Comparison of ENCODE assay signal across 8 mouse cellular contexts in genomic region chr10:80931153-80931671, GRCm38 (mm10). TPM values are rescaled to one million over a fixed set of nuclear protein-coding genes. Genes with fewer than 3 reads are reported as not detected.
DNase-seq lines count a peak whose midpoint lies in the region; ATAC-seq and TF ChIP-seq lines count a peak whose summit lies in the region.

No protein-coding gene starts in this region.

- H3K4me3 ChIP-seq in liver, adult 2 months (ENCODE audit: insufficient read depth, low read depth, low read length): peak overlapping the region; percentile 56; the same call in 1 of the 2 replicates
- peak overlapping the region; percentile 88 for H3K4me3 ChIP-seq in heart, embryonic 13.5 days
- peak overlapping the region; percentile 44 for H3K4me3 ChIP-seq in neural tube, embryonic 11.5 days (ENCODE audit: low read depth, low read length)

- H3K9me3 ChIP-seq in heart, embryonic 13.5 days: no peaks in the 10 kb centered on the region
- no peaks in the 10 kb centered on the region for H3K9me3 ChIP-seq in neural tube, embryonic 11.5 days (ENCODE audit: control insufficient read depth, low read length)

- H3K27me3 ChIP-seq in liver, adult 2 months (ENCODE audit: control insufficient read depth, insufficient read depth, low read length): no peaks in the 10 kb centered on the region; the same call in 1 of the 2 replicates
- H3K27me3 ChIP-seq in heart, embryonic 13.5 days (replicated peaks): peaks cover 24% of the 10 kb centered on the region
- H3K27me3 ChIP-seq in neural tube, embryonic 11.5 days (ENCODE audit: control insufficient read depth, insufficient read depth, low read length): peaks cover 61% of the 10 kb centered on the region

- no peak for TF ChIP-seq CTCF in liver, adult 2 months (IDR thresholded peaks at IDR 0.05; ENCODE audit: low read depth, low read length)

- TF ChIP-seq POLR2A in liver, adult 2 months (IDR thresholded peaks at IDR 0.05; ENCODE audit: extremely low read depth, insufficient read depth, low read length): no peak

- H3K9ac ChIP-seq in liver, adult 2 months (ENCODE audit: low read depth, low read length): no peak overlapping the region; the same call in 1 of the 2 replicates
- peak overlapping the region; percentile 97 for H3K9ac ChIP-seq in heart, embryonic 13.5 days
- H3K9ac ChIP-seq in neural tube, embryonic 11.5 days (ENCODE audit: low read length): no peak overlapping the region

- H3K36me3 ChIP-seq in liver, adult 2 months (ENCODE audit: control insufficient read depth, insufficient read depth, low read length): no peaks in the 10 kb centered on the region
- H3K36me3 ChIP-seq in heart, embryonic 13.5 days: peaks cover 3% of the 10 kb centered on the region; the same call in 1 of the 2 replicates
- no peaks in the 10 kb centered on the region for H3K36me3 ChIP-seq in neural tube, embryonic 11.5 days (ENCODE audit: control insufficient read depth, insufficient read depth, low read length)

- peak; percentile 55 for DNase-seq in liver, adult 2 months (ENCODE audit: extremely low read depth, low read depth, low spot score)
- DNase-seq in liver: no peak
- peak; percentile 68 for DNase-seq in brain, adult 2 months (ENCODE audit: low read depth, low spot score)
- DNase-seq in kidney, postnatal 36 days: peak; percentile 53 to 61
- no peak for DNase-seq in neural tube, embryonic 11.5 days (ENCODE audit: low spot score)
- no peak for DNase-seq in spleen, postnatal 4 days (ENCODE audit: low spot score in 2 of 2)
- no peak for DNase-seq in layer of hippocampus, adult 11-12 months (ENCODE audit: low spot score)

- no peaks in the 10 kb centered on the region for H3K79me2 ChIP-seq in liver, adult 2 months (ENCODE audit: control insufficient read depth, insufficient read depth, low read length)

- H3K4me1 ChIP-seq in liver, adult 2 months (ENCODE audit: control insufficient read depth, insufficient read depth, low read length): peaks cover 22% of the 10 kb centered on the region
- H3K4me1 ChIP-seq in heart, embryonic 13.5 days: peaks cover 67% of the 10 kb centered on the region
- H3K4me1 ChIP-seq in neural tube, embryonic 11.5 days (ENCODE audit: control insufficient read depth, insufficient read depth, low read length): peaks cover 36% of the 10 kb centered on the region

- 17% methylated on average over 14 of the region's 14 CpGs for WGBS in liver, adult 2 months
- WGBS in heart, embryonic 13.5 days: 4% methylated on average over 14 of the region's 14 CpGs
- WGBS in neural tube, embryonic 11.5 days: 5% methylated on average over 12 of the region's 14 CpGs

- H3K27ac ChIP-seq in liver, adult 2 months (replicated peaks; ENCODE audit: insufficient read depth, low read depth, low read length): no peak overlapping the region
- H3K27ac ChIP-seq in heart, embryonic 13.5 days (replicated peaks): peak overlapping the region; percentile 82
- H3K27ac ChIP-seq in neural tube, embryonic 11.5 days (ENCODE audit: low read depth, low read length): no peak overlapping the region

- H3K4me2 ChIP-seq in heart, embryonic 13.5 days: peak overlapping the region; percentile 78
- H3K4me2 ChIP-seq in neural tube, embryonic 11.5 days (ENCODE audit: low read depth): peak overlapping the region; percentile 68

- ATAC-seq in heart, embryonic 13.5 days (ENCODE audit: extremely low read depth, insufficient number of reproducible peaks, low FRiP score, low TSS enrichment): no peak
- no peak for ATAC-seq in neural tube, embryonic 11.5 days (ENCODE audit: insufficient read depth, low FRiP score, low TSS enrichment)

RNA-seq across cellular contexts. Expression of gene Gadd45b, which starts 1.3 kb away (rescaled TPM):
- 2.1 and 8.3 TPM in 2 replicates for total RNA-seq in liver, adult 2 months (2014; rRNA removed)
- 1.4 and 1.8 TPM in 2 replicates for polyA plus RNA-seq in liver, adult 2 months (2012; rRNA removed)
- polyA plus RNA-seq in heart, embryonic 13.5 days (2015; fragmentation: Nextera tagmentation; extraction: Ambion mirVana): 29.2 and 33.9 TPM in 2 replicates
- 7.9 and 8.5 TPM in 2 replicates for polyA plus RNA-seq in neural tube, embryonic 11.5 days (2014; fragmentation: Nextera tagmentation; extraction: Ambion mirVana)

RNA-seq across cellular contexts. Expression of gene Lmnb2, which starts 13.2 kb away (rescaled TPM):
- 3.2 and 3.3 TPM in 2 replicates for total RNA-seq in liver, adult 2 months (2014; rRNA removed)
- polyA plus RNA-seq in liver, adult 2 months (2012; rRNA removed): 5.5 and 6.6 TPM in 2 replicates
- polyA plus RNA-seq in heart, embryonic 13.5 days (2015; fragmentation: Nextera tagmentation; extraction: Ambion mirVana): 24.8 and 26.7 TPM in 2 replicates
- polyA plus RNA-seq in neural tube, embryonic 11.5 days (2014; fragmentation: Nextera tagmentation; extraction: Ambion mirVana): 23.0 and 27.9 TPM in 2 replicates

RNA-seq across cellular contexts. Expression of gene Timm13, which starts 30.4 kb away (rescaled TPM):
- total RNA-seq in liver, adult 2 months (2014; rRNA removed): 79.9 and 87.7 TPM in 2 replicates
- 369 and 388 TPM in 2 replicates for polyA plus RNA-seq in liver, adult 2 months (2012; rRNA removed)
- polyA plus RNA-seq in heart, embryonic 13.5 days (2015; fragmentation: Nextera tagmentation; extraction: Ambion mirVana): 285 and 314 TPM in 2 replicates
- 312 and 323 TPM in 2 replicates for polyA plus RNA-seq in neural tube, embryonic 11.5 days (2014; fragmentation: Nextera tagmentation; extraction: Ambion mirVana)

RNA-seq across cellular contexts. Expression of gene Tmprss9, which starts 59.6 kb away (rescaled TPM):
- under 0.01 and 0.09 TPM in 2 replicates for total RNA-seq in liver, adult 2 months (2014; rRNA removed)
- polyA plus RNA-seq in liver, adult 2 months (2012; rRNA removed): 0.04 and 0.05 TPM in 2 replicates
- polyA plus RNA-seq in heart, embryonic 13.5 days (2015; fragmentation: Nextera tagmentation; extraction: Ambion mirVana): 0.05 and 0.07 TPM in 2 replicates
- 0.08 and 0.11 TPM in 2 replicates for polyA plus RNA-seq in neural tube, embryonic 11.5 days (2014; fragmentation: Nextera tagmentation; extraction: Ambion mirVana)

Comparison
In these comparisons a context has a peak if more than half of its experiments do, and no peak if none do; other contexts are left out.
1. DNase-seq: peak in liver, adult 2 months (single experiment), brain, adult 2 months (single experiment) and kidney, postnatal 36 days (2 of 2); none in liver (single experiment), neural tube, embryonic 11.5 days (single experiment), spleen, postnatal 4 days (0 of 2) and layer of hippocampus, adult 11-12 months (single experiment).
2. Peak in every context shown above with its lines, with median percentiles within 50 percentile points of each other: H3K4me3 ChIP-seq.